Mouse (Mus musculus): Measurements from ENCODE around the gene Hoxa7. TPM values are rescaled to one million over a fixed set of nuclear protein-coding genes. Genes with fewer than 3 reads are reported as not detected.

Hoxa7 gene
- total and polyA plus RNA-seq, 3 experiments: 0.17 TPM; not detected in 2

GRCm38 (mm10) chr6:52227470-52228222, 6.0 kb upstream of the Hoxa7 start:
- Histone ChIP-seq H3K4me1 (ENCODE audit: control insufficient read depth in 1 of 2, insufficient read depth in 2 of 2, low read length in 2 of 2) (no peaks in the 10 kb centered on the region), H3K9me3 (replicated peaks; ENCODE audit: insufficient read depth, low read length) (no peaks in the 10 kb centered on the region), H3K27ac (ENCODE audit: control insufficient read depth, low read depth, low read length) (no peak overlapping the region), H3K36me3 (ENCODE audit: control insufficient read depth in 1 of 2, insufficient read depth in 2 of 2, low read length in 2 of 2) (no peaks in the 10 kb centered on the region), H3K9ac (ENCODE audit: control insufficient read depth, low read depth, low read length, poor library complexity, severe bottlenecking) (no peak overlapping the region), H3K4me3 (ENCODE audit: control insufficient read depth in 1 of 2, insufficient read depth in 1 of 2, low read depth in 2 of 2, low read length in 2 of 2) (no peak overlapping the region), H3K27me3 (ENCODE audit: control insufficient read depth in 1 of 2, insufficient read depth in 2 of 2, low read length in 2 of 2) (no peaks in the 10 kb centered on the region), H3K79me2 (ENCODE audit: control insufficient read depth, insufficient read depth, low read length, poor library complexity) (no peaks in the 10 kb centered on the region)
- no peak for TF ChIP-seq POLR2AphosphoS5 (IDR thresholded peaks at IDR 0.05; ENCODE audit: borderline replicate concordance, low read depth, low read length)
- TF ChIP-seq POLR2AphosphoS2 (IDR thresholded peaks at IDR 0.05; ENCODE audit: low read length): no peak
- no peak for TF ChIP-seq JUND (IDR thresholded peaks at IDR 0.05; ENCODE audit: low read depth, low read length)
- TF ChIP-seq USF1 (IDR thresholded peaks at IDR 0.05; ENCODE audit: low read depth, low read length): no peak
- no peak for TF ChIP-seq ELF1 (IDR thresholded peaks at IDR 0.05; ENCODE audit: low read depth, low read length)
- TF ChIP-seq CHD2 (IDR thresholded peaks at IDR 0.05; ENCODE audit: low read length): no peak
- DNase-seq (ENCODE audit: low read depth, low spot score): no peak

DNA sequence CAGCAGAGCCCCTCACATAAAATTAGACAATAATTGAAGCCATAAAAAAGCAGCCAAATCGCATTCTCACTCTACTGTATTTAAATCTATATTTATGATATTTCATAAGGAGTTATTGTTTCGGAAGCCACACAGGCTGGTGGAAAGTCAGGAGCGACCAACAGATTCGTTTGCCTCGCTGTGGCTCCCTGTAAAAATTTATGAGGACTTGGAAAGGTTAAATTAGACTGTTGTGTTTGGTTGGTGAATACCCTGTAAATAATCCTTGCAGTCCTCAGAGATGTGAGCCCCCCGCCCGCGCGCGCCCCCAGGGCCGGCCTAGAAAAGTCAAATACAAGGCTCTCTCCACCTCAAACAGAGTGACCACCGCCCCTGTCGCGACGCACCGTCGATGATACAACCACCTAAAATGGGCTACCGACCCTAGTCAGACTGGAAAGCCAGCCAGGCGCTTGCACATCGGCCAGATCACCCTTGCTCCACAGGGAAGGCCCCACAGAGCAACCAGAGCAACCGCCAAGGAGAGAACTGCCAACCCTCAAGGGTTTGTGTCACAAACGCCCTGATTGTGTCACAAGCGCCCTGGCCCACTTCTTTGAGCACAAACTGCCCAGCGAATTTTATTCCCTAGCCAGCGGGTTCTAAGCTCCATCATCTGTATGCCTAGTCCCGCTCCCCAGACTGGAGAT, 5.1 kb upstream of the Hoxa7 start:
- H3K36me3 ChIP-seq (ENCODE audit: control insufficient read depth in 1 of 2, insufficient read depth in 2 of 2, low read length in 2 of 2): no peaks in the 10 kb centered on the region
- no peaks in the 10 kb centered on the region for H3K27me3 ChIP-seq (ENCODE audit: control insufficient read depth in 1 of 2, insufficient read depth in 2 of 2, low read length in 2 of 2)
- no peaks in the 10 kb centered on the region for H3K4me1 ChIP-seq (ENCODE audit: control insufficient read depth in 1 of 2, insufficient read depth in 2 of 2, low read length in 2 of 2)
- no peak overlapping the region for H3K4me3 ChIP-seq (ENCODE audit: control insufficient read depth in 1 of 2, insufficient read depth in 1 of 2, low read depth in 2 of 2, low read length in 2 of 2)
- no peak overlapping the region for H3K9ac ChIP-seq (ENCODE audit: control insufficient read depth, low read depth, low read length, poor library complexity, severe bottlenecking)
- H3K27ac ChIP-seq (ENCODE audit: control insufficient read depth, low read depth, low read length): no peak overlapping the region
- no peaks in the 10 kb centered on the region for H3K79me2 ChIP-seq (ENCODE audit: control insufficient read depth, insufficient read depth, low read length, poor library complexity)
- TF ChIP-seq TAL1 (IDR thresholded peaks at IDR 0.05; ENCODE audit: low read length) (no peak), POLR2A (IDR thresholded peaks at IDR 0.05; ENCODE audit: control insufficient read depth in 1 of 2, insufficient read depth in 1 of 2, low read depth in 1 of 2, low read length in 2 of 2, poor library complexity in 1 of 2) (no peak), HCFC1 (IDR thresholded peaks at IDR 0.05; ENCODE audit: low read depth, low read length) (no peak), POLR2AphosphoS5 (IDR thresholded peaks at IDR 0.05; ENCODE audit: borderline replicate concordance, low read depth, low read length) (no peak), EP300 (IDR thresholded peaks at IDR 0.05; ENCODE audit: low read depth in 1 of 2, low read length in 2 of 2) (no peak), NELFE (IDR thresholded peaks at IDR 0.05; ENCODE audit: low read depth, low read length) (no peak), RAD21 (IDR thresholded peaks at IDR 0.05; ENCODE audit: low read depth, low read length) (no peak)
- no peak for DNase-seq (ENCODE audit: low read depth, low spot score)
- no peaks in the 10 kb centered on the region for H3K9me3 ChIP-seq (replicated peaks; ENCODE audit: insufficient read depth, low read length)
